Mouse (Mus musculus) T-helper 17 cell (primary cell): ENCODE results near the gene Phc3.

Experiments
- in situ Hi-C, 2 experiments: fragments of 300-600 bp; cut with MboI, MseI; formaldehyde crosslinking; loops; 1 replicate in 1 of 2; 2 replicates in 1 of 2; pipeline ENCODE4 v1.15.1; 2025; ENCODE audit warnings: high pct_unique_total_duplicates in 2 of 2

Phc3 gene

DNA sequence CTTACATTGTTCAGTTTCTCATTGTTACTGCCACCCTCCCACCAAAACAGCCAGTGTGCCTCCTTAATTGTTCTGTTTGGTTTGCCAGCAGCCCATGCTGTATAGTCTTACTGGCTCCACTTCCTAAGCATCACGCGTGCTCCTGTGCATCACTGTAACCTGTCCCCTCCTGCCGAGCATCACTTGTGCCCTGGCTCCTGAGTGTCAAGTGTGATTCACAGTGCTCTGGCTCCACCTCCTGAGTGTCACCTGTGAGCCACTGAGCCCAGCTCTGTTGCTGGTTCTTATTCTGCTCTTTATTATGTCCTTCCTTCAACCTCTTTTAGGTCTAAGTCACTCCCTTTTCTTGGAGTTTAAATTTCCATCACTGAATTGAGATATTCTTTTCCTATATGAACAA lies 81.8 kb downstream of the Phc3 start:
- in situ Hi-C loops: no loop called here

DNA sequence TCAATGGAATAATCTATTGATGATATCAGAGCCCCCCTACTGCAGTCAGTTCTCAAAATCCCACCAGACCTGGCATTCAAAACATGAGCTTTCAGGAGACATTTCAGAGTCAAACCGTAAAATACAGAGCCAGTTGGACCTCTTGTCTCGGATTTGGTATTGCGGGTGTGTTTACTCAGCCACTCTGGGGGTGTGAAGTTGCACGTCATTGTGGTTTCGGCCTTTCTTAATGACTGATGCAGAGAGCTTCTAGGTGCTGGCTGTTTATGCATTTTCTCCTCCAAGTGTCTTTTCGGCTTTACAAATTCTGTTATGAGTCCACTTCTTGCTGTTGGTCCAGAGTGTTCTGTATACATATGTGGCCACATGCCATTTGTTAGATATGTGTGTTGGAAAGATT lies 92.5 kb downstream of the Phc3 start:
- in situ Hi-C loops: no loop called here

DNA sequence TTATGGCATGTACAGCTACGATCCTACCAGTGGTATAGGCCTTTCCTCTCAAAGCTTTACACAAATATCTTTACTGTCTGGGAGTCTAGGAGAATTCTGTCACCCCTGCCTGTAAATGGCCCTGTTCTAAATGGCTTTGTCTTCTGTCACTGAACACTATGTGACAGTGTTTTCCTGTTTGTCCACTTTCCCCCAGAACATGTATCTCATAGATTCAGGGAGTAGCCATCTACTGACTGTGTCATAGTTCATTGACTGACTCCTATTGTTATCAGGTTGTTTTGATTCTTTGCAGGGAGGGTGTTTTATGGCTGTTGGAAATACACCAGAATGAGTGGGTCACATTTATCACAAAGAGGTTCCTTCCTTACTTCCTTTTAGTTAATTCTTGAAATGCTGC lies 99.2 kb downstream of the Phc3 start:
- in situ Hi-C loops: no loop called here

DNA sequence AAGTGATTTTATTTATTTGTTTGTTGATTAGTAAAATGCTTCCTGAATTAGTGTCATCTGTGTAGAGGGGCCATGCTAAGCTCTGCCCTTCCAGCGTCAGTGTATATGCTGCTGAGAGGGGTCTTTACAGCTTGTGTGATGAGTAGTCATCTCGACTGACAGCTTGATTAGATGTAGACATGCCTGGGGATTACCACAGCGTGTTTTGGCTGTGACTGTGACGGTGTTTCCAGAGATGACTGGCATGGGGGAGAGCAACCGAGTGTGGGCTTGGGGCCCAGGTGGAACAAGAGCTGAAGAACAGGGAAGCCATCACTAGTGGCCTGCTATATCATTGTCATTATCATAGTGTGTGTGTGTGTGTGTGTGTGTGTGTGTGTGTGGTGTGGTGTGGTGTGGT lies 100.6 kb downstream of the Phc3 start:
- in situ Hi-C loops: no loop called here

DNA sequence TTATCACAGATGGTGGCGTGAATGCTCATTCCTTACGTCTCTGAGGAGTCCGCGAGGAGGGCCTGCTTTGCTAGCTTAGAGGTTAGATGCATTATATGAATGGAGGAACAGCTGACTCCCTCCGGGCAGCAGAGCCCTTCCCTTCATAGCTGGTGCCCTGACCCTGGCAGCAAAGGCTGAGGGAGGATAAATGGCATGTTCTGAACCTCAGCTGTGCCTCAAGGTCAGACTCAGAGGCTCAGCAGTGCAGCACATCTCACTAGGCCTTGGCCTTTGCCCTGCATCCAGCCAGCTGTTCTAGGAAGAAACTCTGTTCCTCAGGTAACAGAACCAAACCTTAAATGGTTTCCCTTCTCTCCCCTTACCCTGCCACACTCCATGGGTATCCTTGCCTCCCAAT lies 101.0 kb downstream of the Phc3 start:
- in situ Hi-C loops: no loop called here

DNA sequence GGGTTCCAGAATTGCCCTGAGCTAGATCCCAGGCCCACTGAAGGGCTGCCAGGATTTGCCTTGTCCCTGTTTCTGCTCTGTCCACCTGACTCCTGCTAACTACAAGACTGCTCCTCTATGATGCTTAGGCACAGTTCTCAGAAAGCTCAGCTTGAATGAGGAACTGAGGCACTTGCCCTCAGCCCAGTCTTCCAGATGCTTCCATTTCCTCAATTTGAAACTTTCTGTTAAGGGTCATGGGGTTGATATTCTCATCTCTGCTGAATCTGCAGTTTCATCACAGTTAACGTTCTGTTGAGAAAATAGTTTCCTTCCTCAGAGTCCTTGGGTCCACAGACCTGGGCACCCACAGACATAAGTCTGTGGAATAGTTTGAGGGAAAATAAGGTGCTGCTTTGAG lies 104.6 kb downstream of the Phc3 start:
- in situ Hi-C loops: loop anchor here in 1 of 2 experiments (5.0 kb wide), 1 partner anchor 273 kb away; no protein-coding TSS in a partner anchor

DNA sequence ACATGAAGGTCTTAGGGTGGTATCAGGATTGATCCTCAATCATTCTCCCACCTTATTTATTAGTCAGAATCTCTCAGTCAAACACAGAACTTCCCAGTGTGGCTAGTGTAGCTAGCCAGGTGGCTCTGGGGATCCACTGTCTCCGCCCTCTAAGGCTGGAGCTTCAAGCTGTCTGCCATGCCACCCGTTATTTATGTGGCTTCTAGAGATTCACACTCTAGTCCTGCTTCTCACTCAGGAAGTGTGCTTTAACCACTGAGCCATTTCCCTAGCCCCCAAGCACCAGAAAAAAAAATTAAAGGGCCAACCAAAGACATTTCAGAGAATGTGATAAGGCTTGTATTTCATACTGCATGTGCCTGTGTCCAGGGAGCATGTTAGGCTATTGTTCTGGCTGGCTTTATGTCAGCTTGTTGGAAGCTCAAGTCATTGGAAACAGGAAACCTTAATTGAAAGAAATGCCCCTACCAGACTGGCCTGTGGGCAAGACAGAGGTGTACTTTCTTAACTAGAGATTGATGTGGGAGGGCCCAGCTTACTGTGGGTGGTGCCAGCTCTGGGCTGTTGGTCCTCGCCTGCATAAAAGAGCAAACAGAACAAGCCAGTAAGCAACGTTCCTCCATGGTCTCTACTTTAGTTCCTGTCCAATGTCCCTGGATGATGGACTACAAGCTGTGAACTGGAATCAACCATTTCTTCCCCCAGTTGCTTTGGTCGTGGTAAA lies 105.3 kb downstream of the Phc3 start:
- in situ Hi-C loops: loop anchor here in 1 of 2 experiments (5.0 kb wide), 1 partner anchor 273 kb away; no protein-coding TSS in a partner anchor

DNA sequence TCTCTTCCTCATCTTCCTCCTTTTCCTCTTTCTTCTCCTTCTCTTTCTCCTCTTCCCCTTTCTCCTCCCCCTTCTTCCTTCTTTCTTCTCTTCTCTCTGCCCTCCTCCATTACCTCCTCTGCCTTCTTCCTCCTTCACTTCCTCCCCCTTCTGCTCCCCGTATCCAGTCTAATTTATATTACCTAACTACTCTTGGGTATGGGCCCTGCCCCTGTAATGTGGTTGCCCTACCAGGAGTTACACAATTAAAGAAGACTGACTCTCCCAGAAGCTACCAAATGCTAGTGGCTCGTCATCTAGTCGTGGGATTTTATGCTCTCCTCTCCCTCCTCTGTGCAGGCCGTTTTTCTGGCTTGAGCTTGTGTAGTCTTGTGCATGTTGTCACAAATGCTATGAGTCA lies 108.5 kb downstream of the Phc3 start:
- in situ Hi-C loops: loop anchor here in 1 of 2 experiments (5.0 kb wide), 1 partner anchor 277 kb away; no protein-coding TSS in a partner anchor

DNA sequence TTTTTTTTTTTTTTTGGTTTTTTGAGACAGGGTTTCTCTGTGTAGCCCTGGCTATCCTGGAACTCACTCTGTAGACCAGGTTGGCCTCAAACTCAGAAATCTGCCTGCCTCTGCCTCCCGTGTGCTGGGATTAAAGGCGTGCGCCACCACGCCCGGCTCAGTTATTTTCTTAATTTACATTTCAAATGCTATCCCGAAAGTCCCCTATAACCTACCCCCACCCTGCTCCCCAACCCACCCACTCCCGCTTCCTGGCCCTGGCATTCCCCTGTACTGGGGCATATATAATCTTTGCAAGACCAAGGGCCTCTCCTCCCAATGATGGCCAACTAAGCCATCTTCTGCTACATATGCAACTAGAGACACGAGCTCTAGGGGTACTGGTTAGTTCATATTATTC lies 109.6 kb downstream of the Phc3 start:
- in situ Hi-C loops: loop anchor here in 1 of 2 experiments (10.0 kb wide), 1 partner anchor 275 kb away; no protein-coding TSS in a partner anchor

DNA sequence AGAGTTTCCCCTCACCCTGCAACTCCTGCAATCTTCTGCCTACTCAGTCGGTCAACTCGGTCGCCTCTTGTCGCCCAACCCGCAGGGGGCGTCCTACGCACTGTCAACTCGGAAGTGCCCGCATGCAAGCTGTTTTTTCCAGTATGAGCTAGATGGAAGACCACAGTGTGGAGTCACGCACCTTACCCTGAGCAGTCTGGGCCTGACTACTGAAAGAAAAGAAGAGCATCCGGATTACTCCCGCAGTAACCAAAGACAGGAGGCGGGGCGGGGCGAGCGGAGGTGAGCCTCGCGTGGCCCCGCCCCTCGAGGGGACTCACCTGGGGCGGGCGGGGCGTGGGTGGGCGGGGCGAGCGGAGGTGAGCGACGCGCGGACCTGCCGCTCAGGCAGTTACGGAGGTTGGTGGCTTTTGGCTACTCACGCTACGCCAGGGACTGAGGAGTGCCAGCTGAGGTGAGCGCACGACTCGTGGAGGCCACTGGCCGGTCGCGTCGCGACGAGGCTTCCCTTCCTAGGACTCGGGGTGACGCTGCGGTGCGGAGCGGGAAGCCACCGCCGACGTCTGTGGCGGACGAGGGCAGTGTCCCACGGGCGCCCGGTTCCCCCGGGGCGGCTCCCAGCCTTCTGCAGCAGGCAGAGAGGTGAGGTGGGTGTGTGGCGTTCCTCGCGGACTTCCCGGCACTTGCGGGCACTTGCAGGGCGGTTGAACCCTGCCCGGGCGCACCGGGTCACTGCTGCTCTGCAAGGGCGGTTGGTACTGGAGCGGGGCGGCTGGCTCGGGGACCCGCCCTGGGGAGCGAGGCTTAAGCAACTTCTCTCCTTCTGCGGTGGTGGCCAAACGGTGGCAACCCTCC lies 113.4 kb downstream of the Phc3 start, which contains the start of gene Gpr160:
TSS of gene Gpr160 (plus strand) at position 347 of the 855 bp plus-strand sequence.
- in situ Hi-C loops: loop anchor here in 1 of 2 experiments (10.0 kb wide), 1 partner anchor 279 kb away; no protein-coding TSS in a partner anchor

DNA sequence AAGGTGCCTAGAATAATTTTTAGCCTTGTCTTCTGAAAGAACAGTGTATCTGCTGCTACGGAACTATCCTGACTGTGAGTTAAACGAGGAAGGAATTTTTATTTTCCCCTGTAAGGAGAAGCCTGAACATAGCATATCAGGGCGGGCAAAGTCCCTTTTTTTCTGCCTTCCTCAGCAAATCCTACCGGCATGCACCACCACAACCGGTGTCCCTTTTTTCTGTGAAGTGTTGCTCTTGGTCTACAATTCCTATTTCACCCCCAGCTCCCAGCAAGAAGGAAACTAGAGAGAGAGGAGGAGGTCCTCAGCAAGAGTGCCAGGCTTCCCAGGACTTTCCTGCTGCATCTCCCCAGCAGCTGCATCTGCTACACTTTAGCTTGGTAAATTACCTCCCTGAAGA lies 115.6 kb downstream of the Phc3 start:
- in situ Hi-C loops: loop anchor here in 1 of 2 experiments (10.0 kb wide), 1 partner anchor 281 kb away; no protein-coding TSS in a partner anchor

DNA sequence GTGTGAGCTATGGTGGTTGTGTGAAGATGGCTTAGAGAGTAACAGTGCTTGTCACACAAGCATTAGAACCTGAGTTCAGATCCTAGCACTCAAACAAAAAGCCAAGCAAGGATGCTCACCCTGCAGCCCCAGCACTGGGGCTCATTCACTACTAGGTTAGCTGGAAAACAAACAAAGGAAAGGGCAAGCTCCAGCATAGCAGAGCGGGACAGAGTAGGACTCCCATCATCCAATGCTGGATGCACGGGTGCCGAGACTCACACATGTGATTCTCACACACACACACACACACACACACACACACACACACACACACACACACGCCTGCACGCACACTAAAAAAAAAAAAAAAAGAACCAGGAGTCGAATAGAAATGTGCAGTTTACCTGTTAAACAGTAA lies 117.8 kb downstream of the Phc3 start:
- in situ Hi-C loops: loop anchor here in 1 of 2 experiments (10.0 kb wide), 1 partner anchor 283 kb away; no protein-coding TSS in a partner anchor
